Mouse (Mus musculus): Measurements from ENCODE around the gene Marcksl1. TPM values are rescaled to one million over a fixed set of nuclear protein-coding genes. Genes with fewer than 3 reads are reported as not detected.
A peak's percentile ranks its signal among the peaks of the same experiment; 100 is the strongest.

Gene Marcksl1
- polyA plus RNA-seq, 1 experiment from 2014 or later: 1,538 TPM

GRCm38 (mm10) chr4:129500017-129500416, 13.4 kb upstream of the Marcksl1 start:
- H3K9ac ChIP-seq (replicated peaks): no peak overlapping the region; the same call in 1 of the 2 replicates
- H3K27ac ChIP-seq: peak overlapping the region; percentile 91
- H3K4me1 ChIP-seq (replicated peaks): peaks cover 10% of the 10 kb centered on the region
- peak overlapping the region; percentile 54 for H3K4me3 ChIP-seq (replicated peaks)
- no peak for ATAC-seq (ENCODE audit: insufficient number of reproducible peaks, insufficient read depth, low FRiP score, low TSS enrichment, low read depth)
- no peaks in the 10 kb centered on the region for H3K27me3 ChIP-seq
- WGBS: 82% methylated on average over 8 of the region's 8 CpGs
- no peaks in the 10 kb centered on the region for H3K36me3 ChIP-seq
- no peaks in the 10 kb centered on the region for H3K9me3 ChIP-seq
- peak overlapping the region; percentile 64 for H3K4me2 ChIP-seq

GRCm38 (mm10) chr4:129500607-129501566, 12.5 kb upstream of the Marcksl1 start:
- peak overlapping the region; percentile 66 for H3K9ac ChIP-seq (replicated peaks)
- H3K9me3 ChIP-seq: no peaks in the 10 kb centered on the region
- H3K27me3 ChIP-seq: no peaks in the 10 kb centered on the region
- no peaks in the 10 kb centered on the region for H3K36me3 ChIP-seq
- peak overlapping the region; percentile 91 for H3K27ac ChIP-seq
- ATAC-seq (ENCODE audit: insufficient number of reproducible peaks, insufficient read depth, low FRiP score, low TSS enrichment, low read depth): peak; percentile 84
- 2% methylated on average over 47 of the region's 49 CpGs for WGBS
- peaks cover 10% of the 10 kb centered on the region for H3K4me1 ChIP-seq (replicated peaks)
- peak overlapping the region; percentile 64 for H3K4me2 ChIP-seq
- peak overlapping the region; percentile 54 for H3K4me3 ChIP-seq (replicated peaks)

- no peak for ATAC-seq (ENCODE audit: insufficient number of reproducible peaks, insufficient read depth, low FRiP score, low TSS enrichment, low read depth)
- Histone ChIP-seq H3K4me3 (replicated peaks) (no peak overlapping the region), H3K4me1 (replicated peaks) (peaks cover 4% of the 10 kb centered on the region; the same call in 1 of the 2 replicates), H3K27me3 (no peaks in the 10 kb centered on the region), H3K27ac (no peak overlapping the region), H3K9me3 (no peaks in the 10 kb centered on the region), H3K4me2 (no peak overlapping the region), H3K9ac (replicated peaks) (no peak overlapping the region), H3K36me3 (no peaks in the 10 kb centered on the region)
- 66% methylated on average over 9 of the region's 9 CpGs for WGBS
Observed at GRCm38 (mm10) chr4:129502327-129502888, 11.0 kb upstream of the Marcksl1 start.

GRCm38 (mm10) chr4:129502901-129503444, 10.4 kb upstream of the Marcksl1 start:
- Histone ChIP-seq H3K4me1 (replicated peaks) (peaks cover 4% of the 10 kb centered on the region; the same call in 1 of the 2 replicates), H3K4me3 (replicated peaks) (no peak overlapping the region), H3K9ac (replicated peaks) (no peak overlapping the region), H3K27me3 (no peaks in the 10 kb centered on the region), H3K36me3 (no peaks in the 10 kb centered on the region), H3K27ac (no peak overlapping the region), H3K9me3 (no peaks in the 10 kb centered on the region), H3K4me2 (no peak overlapping the region)
- no peak for ATAC-seq (ENCODE audit: insufficient number of reproducible peaks, insufficient read depth, low FRiP score, low TSS enrichment, low read depth)
- WGBS: 73% methylated on average over 11 of the region's 11 CpGs

- no peaks in the 10 kb centered on the region for H3K27me3 ChIP-seq
- H3K9ac ChIP-seq (replicated peaks): no peak overlapping the region
- no peak overlapping the region for H3K4me3 ChIP-seq (replicated peaks)
- no peak for ATAC-seq (ENCODE audit: insufficient number of reproducible peaks, insufficient read depth, low FRiP score, low TSS enrichment, low read depth)
- H3K4me2 ChIP-seq: no peak overlapping the region
- no peaks in the 10 kb centered on the region for H3K36me3 ChIP-seq
- H3K9me3 ChIP-seq: no peaks in the 10 kb centered on the region
- WGBS: 74% methylated on average over 3 of the region's 3 CpGs
- no peak overlapping the region for H3K27ac ChIP-seq
- H3K4me1 ChIP-seq (replicated peaks): peaks cover 8% of the 10 kb centered on the region; the same call in 1 of the 2 replicates
Observed at GRCm38 (mm10) chr4:129505511-129505910, 7.9 kb upstream of the Marcksl1 start.

GRCm38 (mm10) chr4:129507434-129508236, 5.7 kb upstream of the Marcksl1 start:
- H3K9me3 ChIP-seq: no peaks in the 10 kb centered on the region
- WGBS: 64% methylated on average over 9 of the region's 10 CpGs
- no peak overlapping the region for H3K9ac ChIP-seq (replicated peaks)
- no peak overlapping the region for H3K4me3 ChIP-seq (replicated peaks)
- peaks cover 24% of the 10 kb centered on the region for H3K4me1 ChIP-seq (replicated peaks)
- H3K4me2 ChIP-seq: no peak overlapping the region
- H3K36me3 ChIP-seq: no peaks in the 10 kb centered on the region
- no peak for ATAC-seq (ENCODE audit: insufficient number of reproducible peaks, insufficient read depth, low FRiP score, low TSS enrichment, low read depth)
- H3K27me3 ChIP-seq: no peaks in the 10 kb centered on the region
- no peak overlapping the region for H3K27ac ChIP-seq

- no peak for ATAC-seq (ENCODE audit: insufficient number of reproducible peaks, insufficient read depth, low FRiP score, low TSS enrichment, low read depth)
Observed at GRCm38 (mm10) chr4:129508237-129508515, 5.2 kb upstream of the Marcksl1 start.

GRCm38 (mm10) chr4:129508834-129509600, 4.4 kb upstream of the Marcksl1 start:
- H3K9me3 ChIP-seq: no peaks in the 10 kb centered on the region
- no peak overlapping the region for H3K4me3 ChIP-seq (replicated peaks)
- no peak overlapping the region for H3K27ac ChIP-seq
- H3K27me3 ChIP-seq: no peaks in the 10 kb centered on the region
- no peak for ATAC-seq (ENCODE audit: insufficient number of reproducible peaks, insufficient read depth, low FRiP score, low TSS enrichment, low read depth)
- H3K4me2 ChIP-seq: no peak overlapping the region
- no peaks in the 10 kb centered on the region for H3K36me3 ChIP-seq
- 60% methylated on average over 15 of the region's 15 CpGs for WGBS
- no peak overlapping the region for H3K9ac ChIP-seq (replicated peaks)
- H3K4me1 ChIP-seq (replicated peaks): peaks cover 29% of the 10 kb centered on the region

More at GRCm38 (mm10) chr4:129508237-129508515, 5.2 kb upstream of the Marcksl1 start:
- Histone ChIP-seq H3K9me3 (no peaks in the 10 kb centered on the region), H3K27me3 (no peaks in the 10 kb centered on the region), H3K4me1 (replicated peaks) (peaks cover 28% of the 10 kb centered on the region), H3K4me3 (replicated peaks) (no peak overlapping the region), H3K9ac (replicated peaks) (no peak overlapping the region), H3K36me3 (no peaks in the 10 kb centered on the region), H3K4me2 (no peak overlapping the region), H3K27ac (no peak overlapping the region)
- WGBS: 69% methylated on average over 3 of the region's 3 CpGs

- no peak overlapping the region for H3K4me2 ChIP-seq
- ATAC-seq (ENCODE audit: insufficient number of reproducible peaks, insufficient read depth, low FRiP score, low TSS enrichment, low read depth): no peak
- H3K4me3 ChIP-seq (replicated peaks): no peak overlapping the region
- H3K36me3 ChIP-seq: peaks cover under 1% of the 10 kb centered on the region; the same call in 1 of the 2 replicates
- H3K9me3 ChIP-seq: no peaks in the 10 kb centered on the region
- no peaks in the 10 kb centered on the region for H3K27me3 ChIP-seq
- H3K27ac ChIP-seq: no peak overlapping the region
- 65% methylated on average over 3 of the region's 3 CpGs for whole genome bisulfite sequencing
- H3K4me1 ChIP-seq (replicated peaks): peaks cover 29% of the 10 kb centered on the region
- no peak overlapping the region for H3K9ac ChIP-seq (replicated peaks)
Observed at GRCm38 (mm10) chr4:129509650-129510049, 3.7 kb upstream of the Marcksl1 start.

- ATAC-seq (ENCODE audit: insufficient number of reproducible peaks, insufficient read depth, low FRiP score, low TSS enrichment, low read depth): no peak
- no peak overlapping the region for H3K9ac ChIP-seq (replicated peaks)
- H3K27me3 ChIP-seq: no peaks in the 10 kb centered on the region
- H3K9me3 ChIP-seq: no peaks in the 10 kb centered on the region
- H3K27ac ChIP-seq: peak overlapping the region; percentile 56
- H3K36me3 ChIP-seq: peaks cover 13% of the 10 kb centered on the region
- peaks cover 38% of the 10 kb centered on the region for H3K4me1 ChIP-seq (replicated peaks)
- WGBS: 65% methylated on average over 6 of the region's 6 CpGs
- H3K4me2 ChIP-seq: no peak overlapping the region
- no peak overlapping the region for H3K4me3 ChIP-seq (replicated peaks)
Observed at GRCm38 (mm10) chr4:129510723-129511412, 2.5 kb upstream of the Marcksl1 start.

Data from limb, embryonic 12.5 days (tissue).